Mouse (Mus musculus): Measurements from ENCODE around the gene Ldlrad3.

The Ldlrad3 gene

DNA sequence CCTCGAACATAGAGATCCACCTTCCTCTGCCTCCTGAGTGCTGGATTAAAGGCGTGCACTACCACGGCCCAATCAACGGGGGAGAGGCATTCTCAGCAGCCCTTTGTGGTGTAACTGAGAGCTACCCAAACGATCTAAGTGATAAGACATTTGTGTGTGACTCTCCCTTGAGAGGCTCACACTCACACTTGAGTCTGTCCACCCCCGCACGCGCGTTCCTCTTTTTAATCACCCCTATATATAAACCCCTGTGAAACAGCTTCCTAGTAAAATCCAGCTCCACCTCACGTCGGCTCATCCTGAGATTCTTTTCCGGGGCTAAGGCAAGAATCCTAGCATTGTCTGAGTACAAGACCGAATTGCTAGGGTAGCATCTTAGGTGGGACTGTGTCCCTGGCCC, 277.4 kb downstream of the Ldlrad3 start:
- DNase-seq (ENCODE audit: low read depth in 2 of 2, low spot score in 2 of 2) = no peak

DNA sequence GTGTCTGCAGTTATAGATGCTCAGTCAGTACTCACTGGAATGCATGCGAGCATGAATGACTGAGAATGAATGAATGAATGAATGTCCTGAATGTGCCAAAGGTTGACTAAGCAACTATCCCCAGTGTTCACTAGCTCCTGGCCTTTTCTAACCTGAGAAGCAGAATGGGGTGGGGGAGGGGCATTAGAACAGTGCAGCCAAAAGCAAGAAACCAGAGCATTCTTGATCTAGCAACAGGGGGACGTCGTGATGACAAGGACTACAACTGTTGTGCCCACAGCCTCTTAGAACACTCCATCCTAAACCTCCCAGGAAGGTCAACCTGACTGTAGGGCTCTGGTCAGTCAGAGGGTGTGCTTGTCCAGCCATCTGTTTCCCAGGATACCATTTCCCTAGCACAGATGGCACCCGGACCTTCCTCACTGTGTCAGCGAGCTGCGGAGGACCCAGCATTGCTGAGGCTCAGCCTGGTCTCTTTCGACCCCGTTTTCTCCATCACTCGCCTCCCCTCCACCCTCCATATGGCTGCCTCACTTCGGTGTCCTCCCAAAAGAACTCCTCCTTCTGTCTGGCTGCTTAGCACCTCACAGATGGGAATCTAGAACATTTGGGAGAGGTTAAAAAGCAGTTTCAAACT, 278.7 kb downstream of the Ldlrad3 start:
- no peak for DNase-seq (ENCODE audit: low read depth in 2 of 2, low spot score in 2 of 2)

DNA sequence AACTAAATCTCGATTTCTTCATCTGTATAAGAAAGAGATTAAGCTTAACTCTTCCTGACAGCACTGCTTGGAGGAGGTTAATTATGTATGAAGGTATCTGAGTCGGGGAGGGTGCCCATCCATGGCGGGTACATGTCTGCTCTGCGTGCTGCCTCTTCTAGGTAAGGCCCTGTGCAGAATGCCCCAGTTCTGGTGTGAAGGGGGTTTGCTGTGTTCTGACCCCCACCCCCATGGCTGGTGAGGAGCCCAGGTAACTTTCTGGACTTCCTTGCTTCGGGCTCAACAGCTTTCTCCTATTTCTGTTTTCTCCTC, 279.9 kb downstream of the Ldlrad3 start:
- DNase-seq (ENCODE audit: low read depth in 2 of 2, low spot score in 2 of 2) = no peak

DNA sequence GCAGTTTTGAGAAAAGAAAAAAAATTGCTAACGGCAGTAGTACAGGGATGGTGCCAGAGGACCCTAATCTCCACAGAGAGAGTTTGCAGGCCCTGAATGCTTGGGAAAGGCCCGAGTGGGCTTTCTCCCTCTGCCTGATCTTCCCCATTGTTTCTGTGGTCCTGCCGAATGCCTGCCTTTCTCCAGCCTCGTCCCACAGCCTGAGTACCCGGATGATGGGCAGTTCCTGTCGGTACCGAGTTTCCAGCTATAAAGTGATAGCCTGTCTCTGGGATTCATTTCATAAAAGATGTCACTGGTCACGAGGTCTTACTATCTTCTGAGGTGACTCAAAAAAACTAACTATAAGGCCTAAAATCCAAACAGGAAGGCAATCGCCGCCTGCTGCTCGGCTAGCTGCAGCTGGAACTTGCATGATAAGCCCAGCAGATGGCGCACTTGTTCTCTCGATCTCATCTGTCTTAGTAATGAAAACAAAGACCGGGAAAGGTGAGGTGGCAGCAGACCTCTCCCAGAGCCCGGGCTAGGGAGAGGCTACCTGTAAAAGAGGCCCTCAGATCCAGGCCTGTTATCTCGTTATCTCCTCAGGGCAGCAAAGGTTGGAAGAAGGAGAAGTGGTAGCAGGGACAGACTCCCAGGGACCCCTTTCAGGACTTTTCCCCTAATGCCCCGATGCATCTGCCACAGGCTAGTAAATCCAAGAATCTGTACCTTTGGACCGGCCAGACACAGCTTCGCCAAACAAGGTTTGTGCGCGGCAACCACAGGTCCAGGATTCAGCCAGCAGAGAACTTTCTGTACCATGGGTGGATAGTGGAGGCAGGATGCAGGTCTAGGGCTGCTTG, 280.4 kb downstream of the Ldlrad3 start:
- DNase-seq (ENCODE audit: low read depth in 2 of 2, low spot score in 2 of 2) = peak; percentile 45 to 66

DNA sequence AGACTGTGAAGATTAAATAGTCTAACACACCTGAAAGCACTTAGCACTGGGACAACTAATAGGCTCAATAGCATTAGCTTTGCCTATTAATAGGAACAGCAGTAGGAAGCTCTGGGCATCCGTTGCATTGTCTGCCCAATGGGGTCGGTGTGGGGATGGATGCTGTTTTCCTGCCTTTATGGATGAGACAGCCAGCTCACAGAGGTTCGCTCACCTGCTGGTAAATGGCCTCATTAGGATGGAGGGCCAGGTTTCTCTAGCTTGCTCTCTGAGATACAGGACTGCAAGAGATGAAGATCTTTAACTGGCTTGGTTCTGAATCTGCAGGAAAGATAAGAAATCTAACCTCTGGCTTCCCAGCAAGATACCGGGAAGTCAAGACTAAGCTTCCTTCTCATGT, 284.0 kb downstream of the Ldlrad3 start:
- DNase-seq (ENCODE audit: low read depth in 2 of 2, low spot score in 2 of 2) = no peak

All from CD8-positive naive resting alpha-beta T cell, adult 2 months (primary cell).